Mouse (Mus musculus) left cerebral cortex, postnatal 25 days (tissue): ENCODE data around the gene Spaca7. TPM values are rescaled to one million over a fixed set of nuclear protein-coding genes. Genes with fewer than 3 reads are reported as not detected.
"Not testable (repeated sequence)": the region's sequence is repeated elsewhere in the genome, so short reads cannot be mapped to it uniquely, and the experiment has no call there.

Experiments
- DNase-seq, 2 experiments: peaks; one replicate each; pipeline ENCODE4 v3.0.0; 2022; ENCODE audit warnings: low spot score in 2 of 2, mixed read lengths in 1 of 2
- intact Hi-C: fragments of 180-260 bp; cut with DNase I; formaldehyde crosslinking; loops from one replicate; pipeline ENCODE4 v1.15.1; 2025
- total RNA-seq, 2 experiments: library from RNA; stranded (reverse); gene quantifications; 2 replicates each; pipeline ENCODE4 v1.2.3; 2021

The Spaca7 gene
- total RNA-seq, 2 experiments from 2014 or later = not detected

DNA sequence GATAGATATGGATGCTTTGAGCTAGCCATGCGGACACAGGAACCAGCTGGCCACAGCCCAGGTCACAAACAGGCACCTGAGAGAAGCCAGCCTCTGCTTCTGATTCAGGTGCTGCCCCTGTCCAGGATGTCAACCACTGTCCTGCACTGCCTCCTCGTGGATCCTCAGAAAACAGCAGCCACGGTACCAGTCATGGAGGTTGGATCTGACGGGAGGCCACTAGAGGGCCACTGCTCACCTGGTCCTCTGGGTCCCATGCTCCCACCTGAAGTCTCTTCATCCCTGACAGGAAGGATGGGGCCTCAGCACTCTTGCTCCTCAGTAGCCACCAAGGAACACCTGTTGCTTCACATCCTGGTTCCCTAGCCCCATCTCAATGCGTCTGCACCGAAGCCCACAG, 34.4 kb downstream of the Spaca7 start:
- intact Hi-C loops = loop anchor here (2.0 to 5.0 kb wide), 2 partner anchors 70 to 650 kb away; no protein-coding TSS in a partner anchor

DNA sequence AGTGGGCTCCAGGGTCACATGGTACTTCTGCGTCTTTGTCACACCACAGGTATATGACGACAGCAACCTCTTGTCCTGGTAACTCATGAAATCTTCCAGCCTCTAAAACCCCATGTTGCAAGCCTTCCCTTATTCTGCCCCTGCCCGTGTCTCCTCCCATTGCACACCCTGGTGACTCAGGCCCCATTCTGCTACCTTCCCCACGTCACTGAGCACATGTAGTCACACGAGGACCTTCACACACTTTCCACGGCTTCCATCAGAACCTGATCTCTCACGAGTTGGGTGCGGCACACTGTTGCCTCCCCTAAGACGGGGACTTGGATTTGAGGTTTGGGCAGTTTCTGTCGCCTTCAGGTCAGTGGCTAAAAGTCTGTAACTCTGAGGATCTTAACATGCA, 36.0 kb downstream of the Spaca7 start:
- no peak for DNase-seq
- intact Hi-C loops = loop anchor here (5.0 kb wide), 1 partner anchor 68 kb away; no protein-coding TSS in a partner anchor

More for the DNA sequence above, 34.4 kb downstream of the Spaca7 start:
- peak; percentile 73 to 89 for DNase-seq

DNA sequence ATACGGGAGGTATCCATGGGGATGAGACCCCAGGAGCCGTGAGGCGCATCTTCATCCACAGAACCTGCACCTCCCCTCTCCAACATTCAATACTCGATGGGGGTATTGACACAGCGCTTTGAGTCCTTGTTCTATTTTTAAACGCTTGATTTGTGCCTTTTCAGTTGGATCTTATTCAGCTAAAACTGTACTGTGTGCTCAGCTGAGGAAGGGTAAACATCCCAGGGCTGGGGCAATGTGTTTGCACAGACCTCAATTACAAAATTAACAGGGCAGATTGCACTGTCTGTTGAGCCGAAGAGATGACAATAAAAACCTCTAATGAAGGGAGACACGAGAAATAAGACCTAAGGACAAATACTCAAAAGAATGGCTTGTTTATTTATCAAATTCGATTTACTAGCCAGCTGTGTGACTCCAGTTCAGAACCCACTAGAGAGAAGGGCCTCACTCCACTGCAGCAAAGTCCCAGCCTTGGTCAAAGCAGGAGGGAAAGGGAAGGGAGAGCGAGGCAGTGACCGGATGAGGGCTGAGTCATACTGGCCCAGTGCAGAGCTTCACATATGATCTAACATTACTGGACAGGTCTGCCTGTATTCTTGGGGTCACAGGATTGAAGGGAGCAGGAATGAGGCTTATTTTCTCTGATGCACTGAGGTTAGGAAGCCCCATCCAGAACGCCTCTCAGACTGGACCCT, 37.1 kb downstream of the Spaca7 start:
- intact Hi-C loops = loop anchor here (5.0 kb wide), 1 partner anchor 67 kb away; no protein-coding TSS in a partner anchor

DNA sequence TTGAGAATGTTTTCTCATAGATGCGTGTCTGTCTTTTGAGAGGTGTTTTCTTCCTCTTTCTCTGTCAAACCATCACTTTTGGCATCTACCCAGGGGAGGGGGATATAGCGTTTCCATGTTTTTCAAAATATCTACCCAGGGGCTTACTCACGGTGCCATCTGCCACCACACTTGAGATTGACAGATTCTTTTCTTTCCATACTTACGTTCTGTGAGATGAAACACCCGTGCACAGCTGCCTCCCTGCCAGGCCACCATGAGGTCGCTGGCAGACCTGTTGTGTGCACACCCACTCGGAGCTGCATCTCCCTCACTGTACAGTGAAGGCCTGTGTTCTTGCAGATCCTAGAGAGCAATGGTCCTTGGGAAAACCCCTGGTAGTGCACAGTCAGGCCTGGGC, 40.4 kb downstream of the Spaca7 start:
- no peak for DNase-seq

More for the DNA sequence above, 37.1 kb downstream of the Spaca7 start:
- DNase-seq = no peak

DNA sequence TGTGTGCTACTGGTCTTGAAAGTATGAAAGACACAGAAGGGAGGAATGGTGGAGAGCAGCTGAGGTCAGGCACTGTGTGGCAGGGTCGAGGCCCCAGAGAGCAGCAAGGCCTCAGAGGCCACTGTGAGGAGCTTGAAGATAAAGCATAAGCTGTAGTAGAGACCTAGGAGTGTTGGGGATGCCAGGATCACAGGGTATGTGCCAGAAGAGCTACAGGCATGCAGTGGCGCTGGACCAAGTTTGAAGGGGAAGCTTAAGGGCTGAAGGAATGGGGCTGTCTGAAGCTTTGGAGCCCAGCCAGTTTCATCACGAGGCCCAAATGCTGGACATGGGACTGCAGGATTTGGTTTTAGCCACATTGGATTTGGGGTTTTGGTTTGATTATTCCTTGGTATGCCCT, 44.5 kb downstream of the Spaca7 start:
- DNase-seq, intact Hi-C loops: not testable (repeated sequence)

More for the DNA sequence above, 40.4 kb downstream of the Spaca7 start:
- intact Hi-C loops = no loop called here

DNA sequence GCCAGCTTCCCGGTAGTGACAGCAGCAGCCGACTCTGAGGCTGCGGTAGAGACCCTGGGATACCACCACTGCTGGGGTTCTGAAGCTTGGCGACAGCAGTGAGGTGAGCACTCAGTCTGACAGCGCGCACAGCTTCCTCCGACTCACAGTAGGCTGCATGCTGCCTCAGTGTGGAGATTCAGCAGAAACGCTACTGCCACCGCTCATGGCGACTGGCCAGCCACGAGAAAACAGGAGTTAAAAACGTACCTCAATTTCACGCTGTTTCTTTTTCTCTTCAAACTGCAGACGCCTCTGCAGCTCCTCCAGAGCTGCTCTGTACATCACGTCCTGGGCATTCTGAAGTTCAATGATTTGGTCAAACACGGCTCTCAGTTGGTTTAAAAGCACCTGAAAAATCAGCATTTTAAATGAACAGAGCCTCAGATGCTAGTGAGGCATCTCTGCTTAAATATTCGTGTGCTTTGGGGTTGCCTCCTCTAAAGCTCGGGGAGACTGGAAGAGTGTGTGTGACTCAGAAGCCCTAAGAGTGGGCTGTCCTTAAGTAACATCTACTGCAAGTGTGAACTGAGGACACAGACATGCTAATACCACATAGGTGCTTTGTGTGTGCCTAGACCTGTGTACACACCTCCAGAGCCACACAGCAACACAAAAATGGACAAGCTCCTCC, 48.9 kb downstream of the Spaca7 start:
- peak; percentile 48 to 84 for DNase-seq
- intact Hi-C loops = no loop called here

DNA sequence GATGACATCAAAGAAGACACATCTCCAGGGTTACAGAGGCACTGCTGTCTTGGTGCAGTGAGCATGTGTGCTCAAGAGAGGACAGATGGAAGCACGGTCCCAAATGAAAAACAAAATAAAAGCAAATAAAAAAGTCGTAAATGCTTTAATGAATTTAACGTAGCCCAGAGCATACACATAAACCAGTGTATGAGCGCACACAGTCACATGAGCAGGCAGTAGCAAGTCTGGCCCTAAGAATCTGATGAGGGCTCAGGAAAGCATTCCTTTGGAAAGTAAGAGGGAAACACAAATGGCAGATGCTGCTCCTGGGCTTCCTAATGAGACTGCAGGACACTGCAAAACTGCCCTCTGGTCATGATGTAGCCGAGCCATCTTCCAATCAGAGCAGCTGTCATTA, 53.1 kb downstream of the Spaca7 start:
- DNase-seq = no peak
- intact Hi-C loops = no loop called here

DNA sequence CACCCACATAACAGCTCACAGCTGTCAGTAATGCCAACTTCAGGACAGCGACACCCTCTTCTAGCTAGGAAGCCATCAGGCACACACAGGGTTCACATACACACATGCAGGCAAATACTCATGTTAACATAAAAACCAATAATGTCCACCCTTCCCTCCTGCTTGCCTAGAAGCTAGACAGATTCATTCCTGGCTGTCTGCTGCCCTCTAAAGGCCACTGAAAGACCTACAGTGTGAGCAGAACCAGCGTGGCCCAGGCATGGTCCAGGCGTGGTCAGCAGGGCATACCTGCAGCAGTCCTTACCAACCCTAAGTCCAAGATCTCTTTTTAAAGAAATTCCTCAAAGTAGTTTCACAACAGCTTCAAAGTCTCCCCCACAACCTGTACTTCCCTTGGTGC, 56.2 kb downstream of the Spaca7 start:
- peak; percentile 64 to 65 for DNase-seq

DNA sequence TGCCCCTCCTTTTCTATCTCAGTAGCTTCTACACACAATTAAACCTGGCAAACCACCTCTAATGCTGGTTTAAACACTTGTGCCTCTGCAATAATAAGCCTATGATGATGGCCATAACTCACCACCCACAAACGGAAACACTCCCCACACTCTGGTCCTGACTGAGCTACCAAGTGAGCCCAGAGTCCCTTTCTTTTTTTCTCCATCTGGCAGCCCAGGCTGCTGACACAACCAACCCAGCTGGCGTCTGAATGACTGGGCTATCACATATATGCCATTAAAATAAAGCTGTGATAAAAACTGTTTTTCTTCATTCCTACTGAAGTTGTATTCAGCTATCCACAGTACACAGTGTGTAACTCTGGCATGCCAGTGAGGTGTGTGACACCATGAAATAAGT, 62.5 kb downstream of the Spaca7 start:
- intact Hi-C loops = no loop called here
- DNase-seq = no peak

More for the DNA sequence above, 56.2 kb downstream of the Spaca7 start:
- intact Hi-C loops = no loop called here

DNA sequence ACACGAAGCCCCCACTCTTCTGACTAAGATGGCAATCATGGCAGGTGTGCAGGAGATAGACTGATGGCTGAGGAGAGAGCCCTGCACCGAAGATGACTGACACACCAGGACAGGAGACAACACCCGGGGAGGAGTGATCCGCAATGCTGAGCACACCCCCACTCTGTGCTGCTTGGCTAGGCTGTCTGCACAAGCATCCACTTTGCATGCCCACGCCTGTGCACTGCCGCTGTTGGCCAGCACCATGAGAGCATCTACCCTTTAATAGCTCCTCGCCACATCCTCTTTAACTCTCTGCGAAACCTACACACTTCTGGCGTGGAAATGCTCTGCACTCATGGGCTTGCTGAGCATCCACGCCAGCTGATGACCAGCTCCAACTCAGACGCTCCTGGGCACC, 65.6 kb downstream of the Spaca7 start:
- peak in 1 of 2 experiments; percentile 44 for DNase-seq
- intact Hi-C loops = no loop called here

DNA sequence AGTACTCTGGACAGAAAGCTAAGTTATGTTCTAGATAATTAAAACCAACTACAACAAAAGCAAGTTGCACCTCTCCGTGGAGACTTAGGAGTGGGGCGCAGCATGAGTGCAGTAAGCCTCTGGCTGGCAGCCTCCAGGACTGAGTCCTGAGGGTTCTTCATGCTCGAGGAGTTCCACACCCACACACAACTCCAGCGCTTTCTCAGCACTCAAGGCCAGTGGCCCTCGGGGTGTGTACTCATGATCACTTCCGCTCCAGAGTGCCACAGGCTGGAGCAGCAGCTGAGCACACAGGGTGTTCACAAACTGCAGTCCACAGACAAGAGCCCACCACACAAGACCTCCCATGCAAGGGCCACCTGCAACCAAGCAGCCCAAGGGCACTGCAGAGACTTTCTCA, 68.7 kb downstream of the Spaca7 start:
- intact Hi-C loops = no loop called here
- DNase-seq = no peak

DNA sequence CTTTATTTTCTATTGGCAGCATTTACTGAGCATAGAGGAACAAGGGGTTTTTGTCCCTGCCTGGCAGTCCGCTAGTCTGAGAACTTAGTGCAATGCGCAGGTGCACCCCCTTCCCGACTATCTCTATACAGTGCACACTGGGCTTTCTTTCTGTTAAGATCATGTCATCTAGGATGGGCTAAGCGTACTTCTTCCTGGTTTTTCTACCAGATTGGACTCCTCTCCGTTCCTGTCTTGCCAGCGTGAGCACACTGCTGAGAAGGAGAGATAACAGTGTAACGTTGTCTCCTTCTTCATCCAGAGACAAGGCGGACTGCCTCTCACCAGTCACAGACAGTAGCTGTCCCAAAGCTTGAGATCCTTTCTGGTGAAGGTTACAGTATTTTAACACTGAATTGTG, 71.5 kb downstream of the Spaca7 start:
- no peak for DNase-seq
- intact Hi-C loops = no loop called here

DNA sequence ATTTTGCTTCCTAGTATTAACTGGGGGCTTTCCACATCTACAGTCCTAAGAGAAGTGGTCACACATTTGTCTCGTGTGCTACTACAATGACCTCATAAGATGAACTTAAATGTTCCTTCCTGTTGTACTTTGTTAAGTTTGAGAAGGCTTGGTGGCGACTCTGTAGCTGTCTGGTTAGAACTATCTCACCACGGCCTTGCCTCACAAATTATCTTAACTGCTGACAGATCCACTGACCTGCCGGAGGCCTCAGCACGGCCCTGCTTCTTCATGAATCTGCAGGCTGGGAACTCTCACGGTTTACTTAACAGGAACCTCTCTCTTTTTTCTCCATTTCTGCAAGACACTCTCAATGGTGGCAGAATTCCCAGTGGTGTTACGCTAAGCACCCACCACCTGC, 72.1 kb downstream of the Spaca7 start:
- intact Hi-C loops = no loop called here
- DNase-seq = no peak

DNA sequence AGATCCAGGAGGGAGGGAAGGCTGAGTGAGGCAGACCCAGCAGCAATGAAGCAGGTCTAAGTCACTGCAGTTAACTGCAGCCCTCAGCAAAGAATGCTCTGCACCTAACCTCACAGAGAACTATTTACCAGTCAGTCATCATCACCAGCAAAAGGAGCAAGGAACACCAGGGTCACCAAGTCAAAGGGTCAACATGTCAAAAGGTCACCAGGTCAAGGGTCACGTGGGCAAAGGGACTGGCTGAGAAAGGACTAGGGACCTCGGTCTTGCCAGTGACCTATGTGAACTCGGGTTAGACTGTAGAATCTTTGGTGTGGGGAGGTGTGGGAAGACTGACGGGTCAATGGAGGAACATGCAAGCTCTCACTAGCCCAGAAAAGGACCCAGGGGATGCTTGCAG, 73.7 kb downstream of the Spaca7 start:
- intact Hi-C loops = no loop called here
- no peak for DNase-seq

DNA sequence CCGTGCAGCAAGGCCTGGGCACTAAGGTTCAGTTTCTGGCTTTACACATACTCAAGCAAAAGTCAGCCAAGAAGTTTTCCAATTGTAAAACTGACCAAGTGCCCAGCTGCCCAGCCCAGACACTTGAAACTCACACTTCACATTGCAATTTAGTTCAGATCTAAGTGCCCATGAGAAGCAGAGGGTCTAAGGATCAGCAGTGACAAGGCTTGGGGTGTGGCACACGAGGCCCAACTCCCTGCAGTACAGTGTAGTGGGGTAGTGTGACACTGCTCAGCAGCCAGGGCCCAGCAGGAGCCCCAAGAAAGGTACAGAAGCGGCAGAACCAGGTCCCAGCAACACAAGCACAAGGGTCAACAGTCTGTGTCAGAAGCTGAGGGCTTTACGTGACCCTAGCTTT, 76.1 kb downstream of the Spaca7 start:
- no peak for DNase-seq
- intact Hi-C loops = no loop called here

Other genes with a start within 250 kb of the Spaca7 start
- 10 to 100 TPM in 1 of 2 experiments, 1 to 10 TPM in 1; 7.3 to 11.6 TPM for gene Sox1, start 177.7 kb upstream of the Spaca7 start, total RNA-seq
- 10 to 100 TPM; 31.6 to 34.4 TPM for gene Tubgcp3, start 99.2 kb downstream of the Spaca7 start, total RNA-seq
- gene Atp11a, start 184.0 kb downstream of the Spaca7 start, total RNA-seq = 10 to 100 TPM; 46.3 to 55.0 TPM